Mouse (Mus musculus) testis, adult 2 months (tissue): ENCODE measurements at regions not wholly inside any gene's neighbourhood (a gene's known extent, or its start where the extent isn't known, plus 50 kb on each side); places are given as distances from the start of the nearest gene placed in this dataset.

ENCODE experiments used
- CTCF ChIP-seq: fragments of 200-500 bp; IDR thresholded peaks from 2 replicates; pipeline ENCODE4 v1.5.1; 2012; ENCODE audit warnings: low read depth, mild to moderate bottlenecking, inconsistent platforms, low read length, moderate library complexity; ENCODE audit not compliant: control insufficient read depth, insufficient read depth, insufficient replicate concordance
- POLR2A ChIP-seq: fragments of 200-500 bp; IDR thresholded peaks from 2 replicates; pipeline ENCODE4 v1.6.1; 2012; ENCODE audit warnings: low read depth, mild to moderate bottlenecking, inconsistent platforms, low read length, moderate library complexity; ENCODE audit not compliant: control insufficient read depth

DNA sequence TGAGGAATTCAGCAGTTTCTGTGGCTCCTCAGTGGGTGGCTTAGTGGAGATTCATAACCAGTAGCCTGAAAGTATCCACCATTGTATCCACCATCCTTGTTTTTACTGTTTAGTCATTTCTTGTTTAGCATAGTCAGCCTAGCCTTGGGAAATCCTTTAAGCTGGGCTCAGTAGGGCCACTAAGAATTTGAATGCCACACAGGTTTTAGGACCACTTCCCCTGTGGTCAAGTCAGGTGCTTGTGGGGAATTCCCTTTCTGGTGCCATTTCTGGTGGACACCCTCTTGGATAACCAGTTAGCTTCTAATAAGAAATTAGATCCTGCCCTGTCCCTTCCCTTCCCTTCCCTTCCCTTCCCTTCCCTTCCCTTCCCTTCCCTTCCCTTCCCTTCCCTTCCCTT lies 502.8 kb upstream of the Vrk2 start:
- TF ChIP-seq CTCF (no peak), POLR2A (no peak)
